Mouse (Mus musculus): ENCODE data around the gene Zfp503. TPM values are rescaled to one million over a fixed set of nuclear protein-coding genes. Genes with fewer than 3 reads are reported as not detected.

The Zfp503 gene
- polyA plus RNA-seq, 1 experiment = 56.9 TPM

DNA sequence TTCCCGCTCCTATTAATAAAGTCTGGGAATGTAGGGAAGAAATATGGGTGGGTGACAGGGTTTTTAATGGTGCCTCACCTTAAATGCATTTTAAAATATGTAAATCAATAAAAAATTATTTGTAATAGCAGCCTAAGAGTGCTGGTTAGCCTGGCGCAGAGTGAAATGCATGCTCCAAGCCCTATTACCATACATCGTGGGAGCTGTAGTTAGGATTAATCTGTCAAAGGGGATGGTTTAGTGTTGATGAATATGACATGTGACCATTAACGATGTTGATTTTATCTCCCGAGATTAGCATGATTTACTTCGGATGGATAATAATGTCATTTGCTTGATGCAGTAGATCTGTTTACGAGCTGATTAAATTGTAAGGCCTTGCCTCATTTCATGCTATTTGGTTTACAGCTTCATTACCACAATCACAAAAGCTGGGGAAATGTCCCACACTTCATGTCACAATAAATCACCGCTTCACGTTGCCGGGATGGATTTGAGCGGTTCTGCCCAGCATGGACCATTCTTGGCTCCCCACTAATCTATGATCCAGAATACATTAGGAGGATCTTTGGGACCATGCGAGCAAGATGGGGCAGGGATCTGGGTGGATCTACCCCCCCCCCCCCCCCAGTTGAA is 21.9 kb downstream of the Zfp503 start:
- TF ChIP-seq CTCF (conservative IDR thresholded peaks at IDR 0.05; ENCODE audit: insufficient read depth, insufficient read length, low read depth, low read length) = no peak
- no peak for TF ChIP-seq POLR2A (IDR thresholded peaks at IDR 0.05; ENCODE audit: low read depth, low read length)
- Histone ChIP-seq H3K4me3 (ENCODE audit: insufficient read depth, low read depth, low read length) (no peak overlapping the region), H3K27ac (ENCODE audit: insufficient read depth, low read depth, low read length) (no peak overlapping the region), H3K36me3 (ENCODE audit: control insufficient read depth, insufficient read depth, low read length) (no peaks in the 10 kb centered on the region), H3K27me3 (replicated peaks; ENCODE audit: control insufficient read depth, insufficient read depth, low read length) (no peaks in the 10 kb centered on the region), H3K4me1 (ENCODE audit: control insufficient read depth, insufficient read depth, low read length) (no peaks in the 10 kb centered on the region)
- DNase-seq = no peak
- WGBS = 54% methylated on average over 12 of the region's 12 CpGs

DNA sequence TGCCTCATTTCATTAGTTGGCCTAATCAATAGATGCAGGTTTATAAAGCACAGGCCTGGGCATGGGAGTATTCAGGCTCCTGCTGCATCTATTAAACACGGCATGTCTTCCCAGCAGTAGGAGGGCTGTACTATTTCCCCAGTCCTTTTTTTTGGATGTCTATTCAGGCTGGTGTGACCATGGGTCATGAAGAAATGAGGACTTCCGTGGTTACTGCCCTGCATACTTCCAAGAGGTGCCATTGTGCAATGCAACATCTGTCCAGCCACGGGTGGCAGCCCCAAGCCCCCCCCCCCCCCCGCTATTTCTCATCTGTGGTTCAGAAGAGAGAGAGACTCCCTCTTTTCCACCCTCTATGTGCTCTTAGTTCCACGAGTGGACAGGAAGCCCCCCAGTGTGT is 23.1 kb downstream of the Zfp503 start:
- Histone ChIP-seq H3K4me1 (ENCODE audit: control insufficient read depth, insufficient read depth, low read length) (no peaks in the 10 kb centered on the region), H3K27ac (ENCODE audit: insufficient read depth, low read depth, low read length) (no peak overlapping the region), H3K27me3 (replicated peaks; ENCODE audit: control insufficient read depth, insufficient read depth, low read length) (no peaks in the 10 kb centered on the region), H3K4me3 (ENCODE audit: insufficient read depth, low read depth, low read length) (no peak overlapping the region), H3K36me3 (ENCODE audit: control insufficient read depth, insufficient read depth, low read length) (no peaks in the 10 kb centered on the region)
- TF ChIP-seq CTCF (conservative IDR thresholded peaks at IDR 0.05; ENCODE audit: insufficient read depth, insufficient read length, low read depth, low read length) (no peak), POLR2A (IDR thresholded peaks at IDR 0.05; ENCODE audit: low read depth, low read length) (no peak)
- 69% methylated on average over 5 of the region's 5 CpGs for WGBS
- no peak for DNase-seq

DNA sequence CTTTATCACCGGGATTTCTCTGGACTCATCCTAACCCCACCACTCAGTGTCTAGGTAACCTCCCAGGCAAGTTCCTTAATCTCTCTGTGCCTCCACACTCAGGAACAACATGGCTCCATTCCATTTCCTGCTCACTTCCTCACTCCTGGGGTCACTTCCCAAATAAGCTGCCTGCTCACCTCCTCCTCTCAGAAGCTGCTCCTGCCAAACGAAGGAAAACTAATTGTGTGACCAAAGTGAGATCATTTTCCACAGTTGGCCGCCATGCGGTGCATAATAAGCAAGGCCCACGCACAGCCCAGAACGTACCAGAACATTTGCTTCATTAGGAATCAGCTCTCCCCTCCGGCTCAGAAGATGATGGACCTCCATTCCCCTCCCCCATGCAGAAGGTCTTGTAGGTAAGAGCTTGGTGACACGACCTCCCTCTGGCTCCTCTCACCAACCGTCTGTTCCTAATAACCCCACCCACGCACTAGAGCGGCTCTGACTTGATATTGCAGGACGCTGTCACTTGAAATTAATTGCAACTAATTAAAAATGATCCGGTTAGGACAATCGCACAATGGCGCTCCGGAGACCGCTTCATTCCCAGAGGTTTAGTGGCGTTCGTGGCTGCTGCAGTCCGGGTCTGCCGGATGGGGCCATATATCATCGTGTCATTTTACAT is 26.9 kb downstream of the Zfp503 start:
- H3K27ac ChIP-seq (ENCODE audit: insufficient read depth, low read depth, low read length) = no peak overlapping the region
- TF ChIP-seq POLR2A (IDR thresholded peaks at IDR 0.05; ENCODE audit: low read depth, low read length) (no peak), CTCF (conservative IDR thresholded peaks at IDR 0.05; ENCODE audit: insufficient read depth, insufficient read length, low read depth, low read length) (no peak)
- no peaks in the 10 kb centered on the region for H3K27me3 ChIP-seq (replicated peaks; ENCODE audit: control insufficient read depth, insufficient read depth, low read length)
- no peaks in the 10 kb centered on the region for H3K4me1 ChIP-seq (ENCODE audit: control insufficient read depth, insufficient read depth, low read length)
- no peaks in the 10 kb centered on the region for H3K36me3 ChIP-seq (ENCODE audit: control insufficient read depth, insufficient read depth, low read length)
- 0 out of 2 replicates have a peak overlapping the region, but pooled peaks have one; percentile 1 for H3K4me3 ChIP-seq (ENCODE audit: insufficient read depth, low read depth, low read length)
- peak; percentile 54 for DNase-seq
- 27% methylated on average over 22 of the region's 22 CpGs for WGBS

DNA sequence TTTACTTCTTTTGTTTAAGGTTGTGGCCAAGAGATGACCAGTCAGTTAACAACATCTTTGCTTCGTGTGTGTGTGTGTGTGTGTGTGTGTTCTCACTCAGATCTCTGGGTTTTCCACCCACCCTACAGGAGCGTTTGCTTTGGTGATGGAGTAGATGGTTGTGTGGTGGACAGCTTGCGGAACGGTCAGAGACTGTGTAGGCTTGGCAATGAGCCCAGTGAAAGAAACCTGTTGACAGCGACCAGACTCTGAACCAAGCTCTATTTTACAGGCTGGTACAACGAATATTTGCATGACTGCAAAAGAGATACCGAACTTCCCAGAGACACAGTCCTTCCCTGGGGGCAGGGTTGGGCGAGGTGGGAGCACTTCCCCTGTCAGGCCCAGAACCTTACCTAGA is 30.2 kb downstream of the Zfp503 start:
- DNase-seq = no peak
- TF ChIP-seq POLR2A (IDR thresholded peaks at IDR 0.05; ENCODE audit: low read depth, low read length) (no peak), CTCF (conservative IDR thresholded peaks at IDR 0.05; ENCODE audit: insufficient read depth, insufficient read length, low read depth, low read length) (no peak)
- 58% methylated on average over 8 of the region's 8 CpGs for WGBS

DNA sequence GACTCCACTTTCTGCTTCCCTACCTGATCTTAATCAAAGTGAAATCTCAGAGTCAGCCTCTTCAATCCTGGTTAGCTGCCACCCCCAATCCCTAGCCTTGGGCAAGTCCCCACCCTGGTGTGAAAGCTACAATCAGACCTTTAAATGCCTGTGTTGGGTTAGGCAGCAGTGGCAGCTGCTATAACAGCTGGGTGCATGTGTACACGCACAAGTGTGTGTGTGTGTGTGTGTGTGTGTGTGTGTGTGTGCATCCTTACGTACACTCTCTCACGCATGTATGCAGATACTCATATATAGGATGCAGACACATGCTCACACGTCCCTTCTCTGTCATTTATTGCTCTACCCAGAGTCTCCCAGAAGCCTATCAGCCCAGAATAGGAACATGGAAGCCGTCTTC is 30.8 kb downstream of the Zfp503 start:
- DNase-seq = no peak
- Histone ChIP-seq H3K27me3 (replicated peaks; ENCODE audit: control insufficient read depth, insufficient read depth, low read length) (no peaks in the 10 kb centered on the region), H3K36me3 (ENCODE audit: control insufficient read depth, insufficient read depth, low read length) (no peaks in the 10 kb centered on the region), H3K27ac (ENCODE audit: insufficient read depth, low read depth, low read length) (no peak overlapping the region), H3K4me3 (ENCODE audit: insufficient read depth, low read depth, low read length) (no peak overlapping the region), H3K4me1 (ENCODE audit: control insufficient read depth, insufficient read depth, low read length) (no peaks in the 10 kb centered on the region)
- WGBS = 87% methylated on average over 5 of the region's 5 CpGs
- TF ChIP-seq CTCF (conservative IDR thresholded peaks at IDR 0.05; ENCODE audit: insufficient read depth, insufficient read length, low read depth, low read length) = no peak
- no peak for TF ChIP-seq POLR2A (IDR thresholded peaks at IDR 0.05; ENCODE audit: low read depth, low read length)

More for the DNA sequence above, 30.2 kb downstream of the Zfp503 start:
- H3K27ac ChIP-seq (ENCODE audit: insufficient read depth, low read depth, low read length) = no peak overlapping the region
- no peaks in the 10 kb centered on the region for H3K27me3 ChIP-seq (replicated peaks; ENCODE audit: control insufficient read depth, insufficient read depth, low read length)
- no peak overlapping the region for H3K4me3 ChIP-seq (ENCODE audit: insufficient read depth, low read depth, low read length)
- no peaks in the 10 kb centered on the region for H3K4me1 ChIP-seq (ENCODE audit: control insufficient read depth, insufficient read depth, low read length)
- H3K36me3 ChIP-seq (ENCODE audit: control insufficient read depth, insufficient read depth, low read length) = no peaks in the 10 kb centered on the region

DNA sequence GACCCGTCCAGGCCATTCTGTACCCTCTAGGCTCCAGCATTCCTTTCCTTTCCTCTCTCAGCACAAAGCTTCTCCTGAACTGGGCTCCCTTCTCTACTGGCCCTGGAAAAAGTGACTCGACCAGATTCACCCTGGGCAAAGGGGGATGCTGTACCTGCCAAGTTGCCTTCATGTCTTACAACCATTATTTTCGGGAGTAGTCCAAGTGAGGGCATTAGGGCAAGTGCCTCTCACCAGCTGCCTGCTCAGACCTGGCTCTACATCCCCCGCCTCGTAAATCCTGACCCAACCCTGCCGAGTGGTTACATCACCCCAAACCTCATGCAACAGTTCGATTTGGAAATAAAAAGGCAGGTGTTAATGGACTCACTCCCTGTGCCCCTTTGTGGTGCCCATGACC is 36.9 kb downstream of the Zfp503 start:
- Histone ChIP-seq H3K27ac (ENCODE audit: insufficient read depth, low read depth, low read length) (no peak overlapping the region), H3K36me3 (ENCODE audit: control insufficient read depth, insufficient read depth, low read length) (no peaks in the 10 kb centered on the region), H3K27me3 (replicated peaks; ENCODE audit: control insufficient read depth, insufficient read depth, low read length) (no peaks in the 10 kb centered on the region), H3K4me3 (ENCODE audit: insufficient read depth, low read depth, low read length) (no peak overlapping the region), H3K4me1 (ENCODE audit: control insufficient read depth, insufficient read depth, low read length) (no peaks in the 10 kb centered on the region)
- DNase-seq = no peak
- TF ChIP-seq CTCF (conservative IDR thresholded peaks at IDR 0.05; ENCODE audit: insufficient read depth, insufficient read length, low read depth, low read length) (no peak), POLR2A (IDR thresholded peaks at IDR 0.05; ENCODE audit: low read depth, low read length) (no peak)
- WGBS = 39% methylated on average over 7 of the region's 7 CpGs

DNA sequence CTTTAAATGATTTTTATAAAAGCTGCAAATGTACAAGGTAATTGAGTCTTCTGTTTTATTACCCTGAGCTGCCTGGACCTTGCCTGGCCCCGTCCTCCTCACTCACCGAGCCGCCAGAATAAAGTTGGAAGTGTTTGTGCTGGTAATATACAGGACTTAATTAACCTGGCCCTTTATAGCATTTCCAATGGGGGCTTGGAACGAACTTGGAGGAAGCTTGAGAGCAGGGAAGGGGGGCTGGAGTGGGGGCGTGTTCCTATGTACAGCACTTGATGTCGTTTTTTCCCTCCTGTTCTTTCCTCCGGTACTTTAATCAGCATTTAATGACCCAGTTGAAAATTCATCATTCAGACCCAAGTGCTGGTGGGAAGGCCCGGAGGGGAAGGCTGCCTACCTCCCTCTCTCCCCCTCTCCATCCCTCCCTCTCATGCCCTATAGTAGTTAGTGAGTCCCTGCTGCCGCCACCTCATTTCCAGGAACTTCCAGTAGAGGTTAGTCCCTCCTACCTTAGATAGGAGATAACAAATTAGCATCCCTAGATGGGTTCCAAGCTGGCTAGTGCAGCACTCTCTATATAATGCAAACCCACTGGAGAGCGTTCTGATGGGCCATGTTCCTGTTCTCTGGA is 37.4 kb downstream of the Zfp503 start:
- WGBS = 35% methylated on average over 10 of the region's 10 CpGs
- no peak for TF ChIP-seq CTCF (conservative IDR thresholded peaks at IDR 0.05; ENCODE audit: insufficient read depth, insufficient read length, low read depth, low read length)
- TF ChIP-seq POLR2A (IDR thresholded peaks at IDR 0.05; ENCODE audit: low read depth, low read length) = no peak
- H3K4me1 ChIP-seq (ENCODE audit: control insufficient read depth, insufficient read depth, low read length) = no peaks in the 10 kb centered on the region
- no peak for DNase-seq
- H3K27me3 ChIP-seq (replicated peaks; ENCODE audit: control insufficient read depth, insufficient read depth, low read length) = no peaks in the 10 kb centered on the region
- no peak overlapping the region for H3K4me3 ChIP-seq (ENCODE audit: insufficient read depth, low read depth, low read length)
- H3K36me3 ChIP-seq (ENCODE audit: control insufficient read depth, insufficient read depth, low read length) = no peaks in the 10 kb centered on the region
- no peak overlapping the region for H3K27ac ChIP-seq (ENCODE audit: insufficient read depth, low read depth, low read length)
